Mouse (Mus musculus) thymus, adult 2 months (tissue): ENCODE results near the gene Abcg8. TPM values are rescaled to one million over a fixed set of nuclear protein-coding genes. Genes with fewer than 3 reads are reported as not detected.

Experiments
- DNase-seq: peaks from one replicate; pipeline ENCODE4 v3.0.0; 2021
- H3K27ac ChIP-seq: fragments of 200-500 bp; 2 replicates; pipeline ENCODE4 v1.5.1; 2012; ENCODE audit warnings: low read length, control low read depth; ENCODE audit not compliant: control insufficient read depth, insufficient read depth
- H3K27me3 ChIP-seq: fragments of 200-500 bp; 2 replicates; pipeline ENCODE4 v1.6.1; 2012; ENCODE audit warnings: mild to moderate bottlenecking, low read length, moderate library complexity, mixed read lengths; ENCODE audit not compliant: control insufficient read depth, insufficient read depth
- H3K36me3 ChIP-seq: fragments of 200-500 bp; 2 replicates; pipeline ENCODE4 v1.6.1; 2012; ENCODE audit warnings: mild to moderate bottlenecking, low read length, moderate library complexity; ENCODE audit not compliant: control insufficient read depth, insufficient read depth
- H3K4me1 ChIP-seq: fragments of 200-500 bp; replicated peaks from 2 replicates; pipeline ENCODE4 v1.6.1; 2012; ENCODE audit warnings: low read length; ENCODE audit not compliant: control insufficient read depth, insufficient read depth
- H3K4me3 ChIP-seq: fragments of 200-500 bp; 2 replicates; pipeline ENCODE4 v1.5.1; 2012; ENCODE audit warnings: mild to moderate bottlenecking, low read length, control low read depth, moderate library complexity; ENCODE audit not compliant: control insufficient read depth, insufficient read depth
- CTCF ChIP-seq: fragments of 200-500 bp; IDR thresholded peaks from 2 replicates; pipeline ENCODE4 v1.5.1; 2012; ENCODE audit warnings: mild to moderate bottlenecking, control low read depth, low read length, moderate library complexity, borderline replicate concordance; ENCODE audit not compliant: control insufficient read depth, poor library complexity, insufficient read depth; ENCODE audit errors: extremely low read depth
- POLR2A ChIP-seq: fragments of 200-500 bp; IDR thresholded peaks from 2 replicates; pipeline ENCODE4 v1.6.1; 2012; ENCODE audit warnings: mild to moderate bottlenecking, low read length, control low read depth, moderate library complexity; ENCODE audit not compliant: control insufficient read depth, poor library complexity, insufficient read depth; ENCODE audit errors: extremely low read depth
- WGBS: fragments of 180-500 bp; shearing (Covaris S2); methylation state at CpG from one replicate; pipeline ENCODE4 v1.1.7; 2018; 5-methylcytosine and 5-hydroxymethylcytosine counted together
- polyA plus RNA-seq: library from polyadenylated mRNA; depleted of rRNA; stranded (reverse); fragments of >200 nt; gene quantifications from 2 replicates; pipeline ENCODE4 v1.2.3, GENCODE M21; 2012

Abcg8 gene
- polyA plus RNA-seq, 1 experiment = 0.65 TPM

- WGBS = 46% methylated on average over 5 of the region's 7 CpGs
- H3K4me3 ChIP-seq = no peak overlapping the region
- H3K27ac ChIP-seq = no peak overlapping the region
- no peaks in the 10 kb centered on the region for H3K36me3 ChIP-seq
- no peak for DNase-seq
- TF ChIP-seq POLR2A = no peak
- no peak for TF ChIP-seq CTCF
- H3K27me3 ChIP-seq = no peaks in the 10 kb centered on the region
- no peaks in the 10 kb centered on the region for H3K4me1 ChIP-seq
Observed at GRCm38 (mm10) chr17:84645894-84646293, 30.2 kb upstream of the Abcg8 start.

- 95% methylated on average over 2 of the region's 2 CpGs for WGBS
- no peaks in the 10 kb centered on the region for H3K36me3 ChIP-seq
- no peak for DNase-seq
- no peaks in the 10 kb centered on the region for H3K27me3 ChIP-seq
- H3K27ac ChIP-seq = no peak overlapping the region
- H3K4me1 ChIP-seq = no peaks in the 10 kb centered on the region
- TF ChIP-seq CTCF (no peak), POLR2A (no peak)
- H3K4me3 ChIP-seq = no peak overlapping the region
Observed at GRCm38 (mm10) chr17:84646477-84646876, 29.6 kb upstream of the Abcg8 start.

- TF ChIP-seq CTCF (no peak), POLR2A (no peak)
- no peak for DNase-seq
- H3K4me3 ChIP-seq = no peak overlapping the region
- H3K27ac ChIP-seq = no peak overlapping the region
- no peaks in the 10 kb centered on the region for H3K36me3 ChIP-seq
- 76% methylated on average over 4 of the region's 4 CpGs for WGBS
- H3K4me1 ChIP-seq = no peaks in the 10 kb centered on the region
- H3K27me3 ChIP-seq = no peaks in the 10 kb centered on the region
Observed at GRCm38 (mm10) chr17:84647630-84648029, 28.5 kb upstream of the Abcg8 start.

- H3K4me3 ChIP-seq = no peak overlapping the region
- H3K27ac ChIP-seq = no peak overlapping the region
- WGBS = 95% methylated on average over 9 of the region's 9 CpGs
- no peaks in the 10 kb centered on the region for H3K27me3 ChIP-seq
- H3K36me3 ChIP-seq = no peaks in the 10 kb centered on the region
- no peak for TF ChIP-seq POLR2A
- no peak for TF ChIP-seq CTCF
- no peak for DNase-seq
- no peaks in the 10 kb centered on the region for H3K4me1 ChIP-seq
Observed at GRCm38 (mm10) chr17:84650302-84651017, 25.6 kb upstream of the Abcg8 start.

GRCm38 (mm10) chr17:84653544-84653943 is 22.6 kb upstream of the Abcg8 start:
- Histone ChIP-seq H3K36me3 (no peaks in the 10 kb centered on the region), H3K4me1 (peaks cover 7% of the 10 kb centered on the region), H3K4me3 (no peak overlapping the region), H3K27me3 (no peaks in the 10 kb centered on the region), H3K27ac (no peak overlapping the region)
- TF ChIP-seq POLR2A (no peak), CTCF (no peak)
- 97% methylated on average over 9 of the region's 9 CpGs for WGBS
- DNase-seq = no peak

GRCm38 (mm10) chr17:84656205-84656604 is 19.9 kb upstream of the Abcg8 start:
- Histone ChIP-seq H3K36me3 (no peaks in the 10 kb centered on the region), H3K4me1 (peaks cover 7% of the 10 kb centered on the region), H3K4me3 (no peak overlapping the region), H3K27ac (no peak overlapping the region), H3K27me3 (no peaks in the 10 kb centered on the region)
- TF ChIP-seq CTCF = no peak
- no peak for TF ChIP-seq POLR2A
- DNase-seq = no peak
- 90% methylated on average over 5 of the region's 5 CpGs for WGBS

- H3K27me3 ChIP-seq = no peaks in the 10 kb centered on the region
- TF ChIP-seq POLR2A (no peak), CTCF (no peak)
- DNase-seq = no peak
- WGBS = 94% methylated on average over 19 of the region's 19 CpGs
- no peak overlapping the region for H3K4me3 ChIP-seq
- no peaks in the 10 kb centered on the region for H3K36me3 ChIP-seq
- H3K4me1 ChIP-seq = peaks cover 7% of the 10 kb centered on the region
- no peak overlapping the region for H3K27ac ChIP-seq
Observed at GRCm38 (mm10) chr17:84656653-84657421, 19.3 kb upstream of the Abcg8 start.
